Mouse (Mus musculus) stomach, postnatal 0 days (tissue): ENCODE data around the gene Pdcd6ip. TPM values are rescaled to one million over a fixed set of nuclear protein-coding genes. Genes with fewer than 3 reads are reported as not detected.

Experiments used
- ATAC-seq: fragments of 200-750 bp; cut with Nextera tagmentation; 2 replicates; pipeline ENCODE4 v1.8.0; 2017; ENCODE audit not compliant: low FRiP score, low TSS enrichment
- DNase-seq: peaks from one replicate; pipeline ENCODE4 v3.0.0-alpha.2; 2016; ENCODE audit warnings: low spot score
- H3K27ac ChIP-seq: fragments of 300-500 bp; sonication (generic); replicated peaks from 2 replicates; pipeline ENCODE4 v1.5.1; 2014; ENCODE audit warnings: mild to moderate bottlenecking, control low read depth
- H3K27me3 ChIP-seq: fragments of 300-500 bp; sonication (generic); 2 replicates; pipeline ENCODE4 v1.6.1; 2014; ENCODE audit warnings: low read length; ENCODE audit not compliant: control insufficient read depth, insufficient read depth
- H3K36me3 ChIP-seq: fragments of 300-500 bp; sonication (generic); 2 replicates; pipeline ENCODE4 v1.6.1; 2014; ENCODE audit warnings: low read length, mixed read lengths; ENCODE audit not compliant: control insufficient read depth, insufficient read depth
- H3K4me1 ChIP-seq: fragments of 300-500 bp; sonication (generic); replicated peaks from 2 replicates; pipeline ENCODE4 v1.6.1; 2014; ENCODE audit warnings: antibody characterized with exemption; ENCODE audit not compliant: control insufficient read depth, insufficient read depth
- H3K4me2 ChIP-seq: fragments of 300-500 bp; sonication (generic); replicated peaks from 2 replicates; pipeline ENCODE4 v1.6.1; 2014; ENCODE audit warnings: low read depth, mild to moderate bottlenecking, control low read depth, moderate library complexity
- H3K4me3 ChIP-seq: fragments of 300-500 bp; sonication (generic); 2 replicates; pipeline ENCODE4 v1.5.1; 2014; ENCODE audit warnings: low read depth, low read length, control low read depth
- H3K9ac ChIP-seq: fragments of 300-500 bp; sonication (generic); 2 replicates; pipeline ENCODE4 v1.6.1; 2014; ENCODE audit warnings: mild to moderate bottlenecking, low read length, control low read depth, mixed read lengths
- H3K9me3 ChIP-seq: fragments of 300-500 bp; sonication (generic); 2 replicates; pipeline ENCODE4 v1.6.1; 2016; ENCODE audit warnings: low read length; ENCODE audit not compliant: control insufficient read depth
- CTCF ChIP-seq: IDR thresholded peaks from 2 replicates; pipeline ENCODE4 v1.5.1; 2016; ENCODE audit warnings: antibody characterized with exemption, low read depth, mild to moderate bottlenecking, moderate library complexity
- EP300 ChIP-seq: optimal IDR thresholded peaks from 2 replicates; pipeline ENCODE3; 2016; ENCODE audit warnings: antibody characterized with exemption
- WGBS: fragments of 180-500 bp; shearing (Covaris S2); extraction: QIAGEN DNeasy Blood & Tissue Kit; methylation state at CpG from one replicate; pipeline ENCODE4 v1.1.7; 2014; 5-methylcytosine and 5-hydroxymethylcytosine counted together
- polyA plus RNA-seq: library from polyadenylated mRNA; unstranded; fragments of >200 nt; fragmentation: Nextera tagmentation; extraction: Ambion mirVana; gene quantifications from 2 replicates; pipeline ENCODE4 v1.2.1, GENCODE M21; 2015

The Pdcd6ip gene
- polyA plus RNA-seq, 1 experiment from 2014 or later = 69.4 TPM

- H3K27me3 ChIP-seq = no peaks in the 10 kb centered on the region
- no peak for ATAC-seq
- peak overlapping the region; percentile 99 for H3K9ac ChIP-seq
- no peaks in the 10 kb centered on the region for H3K36me3 ChIP-seq
- no peaks in the 10 kb centered on the region for H3K9me3 ChIP-seq
- peak overlapping the region; percentile 99 for H3K4me3 ChIP-seq
- no peak for DNase-seq
- H3K27ac ChIP-seq = peak overlapping the region; percentile 99
- 53% methylated on average over 19 of the region's 19 CpGs for WGBS
- no peak for TF ChIP-seq CTCF
- TF ChIP-seq EP300 = no peak
- peaks cover 3% of the 10 kb centered on the region; the same call in 1 of the 2 replicates for H3K4me1 ChIP-seq
- H3K4me2 ChIP-seq = peak overlapping the region; percentile 65
Measured at GRCm38 (mm10) chr9:113708361-113709280, 562 bp upstream of the Pdcd6ip start.

DNA sequence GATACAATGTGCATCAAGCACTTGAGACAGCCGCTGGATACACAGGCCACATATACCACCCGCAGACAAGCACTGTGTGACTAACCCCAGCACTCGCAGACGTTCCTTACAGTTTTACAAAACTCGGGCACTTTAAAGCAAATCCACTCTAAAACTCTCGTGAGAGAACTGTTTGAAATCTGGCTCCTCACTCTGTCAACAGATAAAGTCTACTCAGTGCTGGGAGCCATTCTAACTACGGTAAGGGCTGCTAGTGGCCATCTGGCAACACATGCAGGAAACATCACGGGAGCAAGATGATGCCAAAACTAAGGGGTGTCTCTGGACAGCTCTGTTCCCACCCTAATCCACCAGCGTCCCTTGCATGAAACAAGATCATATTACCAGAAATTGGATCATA is 1.2 kb downstream of the Pdcd6ip start:
- peak overlapping the region; percentile 65 for H3K4me2 ChIP-seq
- WGBS = 19% methylated on average over 9 of the region's 9 CpGs
- H3K27ac ChIP-seq = peak overlapping the region; percentile 56
- TF ChIP-seq CTCF (no peak), EP300 (no peak)
- H3K9me3 ChIP-seq = no peaks in the 10 kb centered on the region
- no peaks in the 10 kb centered on the region for H3K36me3 ChIP-seq
- no peak for ATAC-seq
- peaks cover 3% of the 10 kb centered on the region; the same call in 1 of the 2 replicates for H3K4me1 ChIP-seq
- H3K27me3 ChIP-seq = no peaks in the 10 kb centered on the region
- DNase-seq = no peak
- H3K9ac ChIP-seq = peak overlapping the region; percentile 99
- peak overlapping the region; percentile 99 for H3K4me3 ChIP-seq

DNA sequence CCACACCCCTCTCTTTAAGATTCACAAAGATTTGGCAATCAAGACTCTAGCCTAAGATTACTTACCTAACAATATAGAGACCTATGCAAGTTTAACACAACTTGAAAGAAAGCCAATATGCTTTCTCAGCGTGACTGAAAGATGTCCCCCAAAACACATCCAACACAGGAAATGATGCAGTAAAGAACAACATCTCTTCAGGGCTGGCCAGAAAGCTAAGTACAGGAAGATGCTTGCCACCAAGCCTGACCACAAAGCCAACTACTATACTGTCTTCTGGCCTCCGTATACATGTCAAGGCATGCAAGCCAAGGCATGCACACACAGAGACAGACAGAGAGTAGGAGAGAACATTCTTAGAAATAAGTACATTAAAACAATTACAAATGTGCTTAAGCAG is 2.0 kb downstream of the Pdcd6ip start:
- H3K9ac ChIP-seq = no peak overlapping the region
- peak overlapping the region; percentile 99; the same call in 1 of the 2 replicates for H3K4me3 ChIP-seq
- WGBS = 70% methylated on average over 2 of the region's 2 CpGs
- H3K9me3 ChIP-seq = no peaks in the 10 kb centered on the region
- H3K4me2 ChIP-seq = peak overlapping the region; percentile 65
- DNase-seq (no peak), ATAC-seq (no peak)
- no peak overlapping the region for H3K27ac ChIP-seq
- peaks cover 3% of the 10 kb centered on the region; the same call in 1 of the 2 replicates for H3K4me1 ChIP-seq
- no peak for TF ChIP-seq EP300
- TF ChIP-seq CTCF = no peak
- no peaks in the 10 kb centered on the region for H3K27me3 ChIP-seq
- H3K36me3 ChIP-seq = no peaks in the 10 kb centered on the region

- ATAC-seq = no peak
- 61% methylated on average over 5 of the region's 5 CpGs for WGBS
Measured at GRCm38 (mm10) chr9:113701441-113702160, 6.5 kb downstream of the Pdcd6ip start.

DNA sequence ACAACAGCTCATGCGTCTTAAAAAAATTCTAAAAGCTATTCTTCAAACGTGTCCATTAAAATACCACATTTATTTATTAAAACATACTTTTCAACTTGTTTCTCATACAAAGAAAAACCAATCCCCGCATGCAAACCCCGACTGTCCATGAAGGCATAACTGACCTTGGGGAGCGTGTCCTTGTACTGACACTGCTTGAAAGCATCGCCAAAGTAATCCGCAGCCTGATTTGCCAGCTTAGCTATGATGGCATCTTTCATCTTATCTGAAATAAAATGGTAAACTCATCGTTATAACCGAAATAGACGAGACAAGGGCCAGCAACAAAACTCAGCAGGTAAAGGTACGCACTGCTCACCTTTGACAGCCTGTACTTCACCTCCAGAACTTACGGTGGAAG is 20.6 kb downstream of the Pdcd6ip start:
- ATAC-seq (no peak), DNase-seq (no peak)
- Histone ChIP-seq H3K4me2 (no peak overlapping the region), H3K9me3 (no peaks in the 10 kb centered on the region), H3K9ac (no peak overlapping the region), H3K36me3 (peaks cover 23% of the 10 kb centered on the region), H3K4me3 (no peak overlapping the region), H3K27me3 (no peaks in the 10 kb centered on the region), H3K27ac (no peak overlapping the region), H3K4me1 (no peaks in the 10 kb centered on the region)
- TF ChIP-seq CTCF (no peak), EP300 (no peak)
- WGBS = 94% methylated on average over 12 of the region's 12 CpGs

More at GRCm38 (mm10) chr9:113701441-113702160, 6.5 kb downstream of the Pdcd6ip start:
- H3K9me3 ChIP-seq = no peaks in the 10 kb centered on the region
- TF ChIP-seq CTCF (no peak), EP300 (no peak)
- no peaks in the 10 kb centered on the region for H3K27me3 ChIP-seq
- peaks cover 3% of the 10 kb centered on the region; the same call in 1 of the 2 replicates for H3K4me1 ChIP-seq
- no peak overlapping the region for H3K9ac ChIP-seq
- H3K4me3 ChIP-seq = no peak overlapping the region
- H3K27ac ChIP-seq = no peak overlapping the region
- DNase-seq = no peak
- H3K4me2 ChIP-seq = no peak overlapping the region
- no peaks in the 10 kb centered on the region for H3K36me3 ChIP-seq
